Mouse (Mus musculus) liver (tissue): ENCODE measurements around the gene Gsdma2.
"Not testable (repeated sequence)": the region's sequence is repeated elsewhere in the genome, so short reads cannot be mapped to it uniquely, and the experiment has no call there.

Experiments
- DNase-seq: peaks from one replicate; pipeline ENCODE4 v3.0.0-alpha.2; 2020; ENCODE audit warnings: mixed read lengths

Gsdma2 gene

DNA sequence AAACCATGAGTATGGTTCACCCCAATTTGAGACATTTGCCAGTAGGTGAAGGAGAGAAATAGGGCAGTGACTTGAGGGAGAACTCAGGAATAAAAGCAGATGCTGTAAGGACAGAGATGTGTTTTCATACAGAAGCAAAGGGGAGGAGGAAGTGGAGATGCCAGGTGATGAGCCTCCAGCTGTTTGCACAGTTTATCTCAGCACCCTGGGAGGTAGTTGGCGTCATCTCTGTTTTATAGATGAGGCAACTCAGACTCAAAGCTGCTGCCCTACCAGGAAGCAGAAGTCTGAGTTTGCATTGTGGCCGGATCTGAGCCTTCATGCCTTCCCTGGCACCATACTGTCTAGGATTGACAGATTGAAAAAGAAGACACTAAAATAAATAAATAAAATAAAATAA is 22.4 kb downstream of the Gsdma2 start:
- no peak for DNase-seq

DNA sequence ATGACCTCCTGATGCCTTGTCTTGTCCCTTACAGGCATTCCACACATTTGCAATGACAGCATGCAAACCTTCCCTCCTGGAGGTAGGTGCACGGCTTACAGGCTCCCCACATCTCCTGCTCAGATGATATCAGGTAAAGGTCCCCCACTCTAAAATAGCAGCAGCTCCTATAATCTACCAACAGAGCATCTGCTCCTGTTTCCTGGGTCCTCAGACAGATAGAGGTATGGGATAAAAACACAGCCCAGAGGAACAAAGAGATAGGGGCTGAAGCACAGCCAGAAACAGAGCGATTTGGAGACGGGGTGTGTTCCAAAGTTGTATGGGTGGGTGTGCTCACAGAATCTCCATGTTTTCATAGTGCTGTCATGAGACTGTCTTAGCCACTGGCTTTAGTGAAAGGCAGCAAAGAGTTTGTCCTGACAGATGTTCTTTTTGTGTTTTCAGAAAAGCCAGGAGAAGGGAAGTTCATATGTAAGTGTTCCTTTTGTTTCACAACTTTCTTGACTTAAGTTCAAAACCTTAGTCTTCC is 24.8 kb downstream of the Gsdma2 start:
- DNase-seq: no peak

DNA sequence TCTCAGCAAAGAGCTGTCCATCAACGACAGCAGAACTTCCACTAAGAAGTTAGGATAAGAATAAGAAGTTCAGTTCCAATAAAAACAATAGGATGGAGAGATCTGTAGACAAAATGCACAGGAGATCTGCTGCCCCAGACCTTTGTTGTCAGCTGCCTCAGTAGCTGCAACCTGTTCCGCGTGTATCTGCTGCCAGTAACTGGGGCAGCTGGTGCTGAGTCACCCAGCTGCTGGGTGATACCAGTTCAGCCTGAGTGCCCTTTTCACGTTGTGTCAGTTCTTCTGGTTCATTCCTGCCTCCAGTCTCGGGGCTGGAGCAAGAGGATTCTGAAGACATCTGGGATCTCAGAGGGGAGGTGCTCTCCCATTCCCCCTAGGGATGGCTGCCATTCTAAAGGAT is 25.3 kb downstream of the Gsdma2 start:
- peak; percentile 52 for DNase-seq

DNA sequence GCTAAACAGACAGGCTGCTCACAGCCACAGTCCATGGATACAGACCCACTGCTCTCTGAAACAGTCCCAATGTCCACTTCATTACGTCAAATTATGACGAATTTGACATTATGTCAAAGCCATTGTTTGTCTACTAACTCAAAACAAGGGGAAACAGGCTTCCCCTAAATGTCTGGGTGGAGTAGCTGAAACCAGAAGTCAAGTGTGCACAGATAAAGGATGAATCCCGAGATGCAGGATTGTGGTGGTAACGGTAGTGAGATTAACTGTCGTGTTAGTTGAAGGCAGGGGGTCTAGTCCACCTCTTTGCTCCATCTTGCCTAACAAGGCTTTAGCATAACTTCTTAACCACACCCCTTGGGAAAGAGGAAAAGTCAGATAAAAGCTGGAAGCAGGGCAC is 25.9 kb downstream of the Gsdma2 start:
- no peak for DNase-seq

DNA sequence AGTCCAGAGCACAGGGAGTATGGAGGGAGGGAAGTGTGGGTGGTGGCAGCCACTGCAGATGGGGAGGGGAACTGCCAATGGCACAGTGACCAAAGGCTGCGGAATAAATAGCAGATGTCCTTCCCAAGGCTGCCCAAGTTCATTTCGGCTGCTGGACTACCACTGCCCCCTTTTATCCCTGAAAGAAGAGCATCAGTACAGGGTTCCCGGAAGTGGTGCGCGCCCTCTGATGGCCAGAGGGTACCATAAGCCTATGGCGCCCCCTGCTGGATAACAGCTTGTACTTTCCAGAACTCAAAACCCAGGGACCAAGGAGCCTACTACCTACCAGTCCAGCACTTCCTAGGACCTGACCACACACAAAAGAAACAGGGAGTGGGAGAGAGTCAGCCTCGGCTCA is 26.6 kb downstream of the Gsdma2 start:
- DNase-seq: peak; percentile 70

DNA sequence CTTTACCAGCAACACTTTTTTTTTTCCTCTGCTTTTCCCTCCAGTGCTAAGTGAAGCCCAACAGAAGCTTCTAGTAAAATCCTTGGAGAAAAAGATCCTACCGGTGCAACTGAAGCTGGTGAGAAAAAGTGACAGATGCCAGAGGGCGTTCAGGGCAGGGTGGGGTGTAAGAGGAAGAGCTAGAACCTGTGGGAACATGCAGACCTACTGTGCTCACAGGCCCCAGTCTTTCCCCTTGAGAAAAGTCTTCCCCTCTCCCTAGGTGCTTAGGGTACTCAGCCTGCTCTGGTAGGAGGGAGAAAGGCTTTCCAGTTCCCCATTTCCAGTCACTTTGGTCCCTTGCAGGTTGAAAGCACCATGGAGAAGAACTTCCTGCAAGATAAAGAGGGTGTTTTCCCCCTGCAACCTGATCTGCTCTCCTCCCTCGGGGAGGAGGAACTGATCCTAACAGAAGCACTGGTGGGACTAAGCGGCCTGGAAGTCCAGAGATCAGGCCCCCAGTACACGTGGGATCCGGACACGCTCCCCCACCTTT is 29.3 kb downstream of the Gsdma2 start:
- DNase-seq: no peak

DNA sequence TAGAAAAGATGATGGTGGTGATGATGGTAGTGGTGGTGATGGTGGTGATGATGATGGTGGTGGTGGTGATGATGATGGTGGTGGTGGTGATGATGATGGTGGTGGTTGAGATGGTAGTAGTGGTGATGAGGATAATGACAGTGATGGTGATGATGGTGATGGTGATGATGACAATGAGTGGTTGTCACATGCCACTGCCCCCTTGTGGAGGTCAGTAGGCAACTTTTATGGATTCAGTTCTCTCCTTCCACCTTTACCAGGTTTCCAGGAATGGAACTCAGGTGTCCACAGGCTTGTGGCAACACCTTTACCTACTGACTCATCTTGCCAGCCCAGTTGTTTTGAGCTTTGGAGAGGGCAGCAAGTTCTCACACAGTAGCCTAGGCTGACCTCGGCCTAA is 33.5 kb downstream of the Gsdma2 start:
- DNase-seq: no peak

DNA sequence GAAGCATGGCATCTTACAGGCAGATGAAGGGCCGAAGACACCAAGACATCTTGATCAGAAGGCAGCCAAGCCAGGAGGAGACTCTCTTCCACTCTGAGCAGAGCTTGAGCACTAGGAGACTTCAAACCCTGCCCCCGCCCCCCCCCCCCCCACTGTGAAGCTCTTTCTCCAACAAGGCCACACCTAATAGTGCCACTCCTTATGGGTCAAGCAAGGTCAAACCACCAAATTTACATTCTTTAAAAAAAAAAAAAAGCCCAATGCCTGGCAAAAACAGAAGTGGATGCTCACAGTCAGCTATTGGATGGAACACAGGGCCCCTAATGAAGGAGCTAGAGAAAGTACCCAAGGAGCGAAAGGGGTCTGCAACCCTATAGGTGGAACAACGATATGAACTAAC is 34.0 kb downstream of the Gsdma2 start:
- DNase-seq: not testable (repeated sequence)

DNA sequence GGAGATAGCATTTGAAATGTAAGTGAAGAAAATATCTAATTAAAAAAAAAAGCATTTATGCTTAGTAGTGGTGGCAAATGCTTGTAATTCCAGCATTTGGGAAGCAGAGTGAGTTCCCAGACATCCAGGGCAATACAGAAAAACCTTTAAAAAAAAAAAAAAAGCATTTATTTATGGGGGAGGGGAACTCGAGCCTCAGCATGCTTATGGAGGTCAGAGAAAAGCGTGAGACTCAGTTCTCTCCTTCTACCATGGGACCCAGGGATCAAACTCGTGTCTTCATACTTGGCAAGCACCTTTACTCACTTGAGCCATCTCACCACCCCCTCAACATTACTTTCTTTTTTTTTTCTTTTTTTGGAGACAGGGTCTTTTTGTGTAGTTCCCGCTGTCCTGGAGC is 34.6 kb downstream of the Gsdma2 start:
- DNase-seq: no peak

DNA sequence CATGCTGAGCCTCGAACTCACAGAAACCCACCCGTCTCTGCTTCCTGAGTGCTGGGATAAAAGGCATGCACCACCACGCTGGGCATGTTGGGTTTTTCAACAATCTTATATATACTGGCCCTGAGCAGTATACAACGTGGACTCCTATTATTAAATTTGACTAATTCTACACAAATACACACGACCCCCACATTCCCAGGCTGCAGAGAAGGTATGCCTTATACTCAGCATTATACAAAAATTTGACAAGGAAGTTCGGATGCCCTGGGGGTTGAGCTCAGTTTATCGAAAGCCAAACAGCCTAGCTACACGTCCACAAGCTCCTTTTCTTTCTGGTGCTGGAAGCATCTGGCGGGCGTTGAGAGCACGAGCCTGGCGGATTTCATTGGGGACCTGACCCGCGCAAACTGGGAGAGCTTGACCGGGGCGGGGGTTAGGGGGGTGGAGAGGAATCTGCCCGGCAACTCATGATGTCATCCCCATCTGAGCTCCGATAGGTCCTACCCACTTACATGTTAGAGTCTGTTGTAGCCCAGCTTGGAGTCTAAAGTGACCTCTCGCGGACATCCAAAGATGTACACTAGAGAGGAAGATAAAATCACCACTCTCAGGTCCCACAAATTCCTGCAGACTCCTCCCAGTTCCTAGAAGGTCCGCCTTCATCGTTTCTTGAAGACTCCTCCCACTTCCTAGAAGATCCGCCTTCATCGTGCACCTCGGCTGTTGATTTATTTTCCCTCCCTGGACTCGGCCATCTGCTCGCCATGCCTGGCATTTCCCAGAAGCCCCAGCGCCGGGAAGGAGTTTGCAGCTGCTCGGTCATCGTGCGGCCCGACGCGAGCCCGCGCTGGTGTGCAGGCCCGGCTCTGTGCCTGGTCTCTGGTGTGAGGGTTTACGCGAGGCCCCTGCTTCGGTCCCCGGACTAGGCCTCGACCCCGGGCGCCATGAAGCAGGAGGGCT is 35.5 kb downstream of the Gsdma2 start, which contains the start of gene Psmd3:
Gene Psmd3, plus strand, starts transcription at position 769 of the 960 bp plus-strand sequence.
- peak; percentile 96 for DNase-seq

DNA sequence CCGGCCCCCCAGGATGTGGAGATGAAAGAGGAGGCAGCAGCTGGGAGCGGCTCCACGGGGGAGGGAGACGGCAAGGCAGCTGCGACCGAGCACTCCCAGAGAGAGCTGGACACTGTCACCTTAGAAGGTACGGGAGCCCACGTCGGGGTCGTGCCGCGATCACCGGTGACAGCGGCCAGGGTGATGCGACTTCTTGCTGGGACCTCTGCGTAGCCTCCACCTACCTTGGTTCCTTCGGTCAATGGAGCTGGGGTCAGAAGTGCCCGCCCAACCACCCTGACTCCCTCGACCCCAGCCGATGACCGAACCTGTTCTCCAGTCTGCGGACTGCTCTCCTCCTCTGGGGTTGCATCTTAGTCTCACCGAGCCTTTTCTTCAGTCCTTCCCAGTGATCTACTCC is 36.3 kb downstream of the Gsdma2 start:
- DNase-seq: no peak

DNA sequence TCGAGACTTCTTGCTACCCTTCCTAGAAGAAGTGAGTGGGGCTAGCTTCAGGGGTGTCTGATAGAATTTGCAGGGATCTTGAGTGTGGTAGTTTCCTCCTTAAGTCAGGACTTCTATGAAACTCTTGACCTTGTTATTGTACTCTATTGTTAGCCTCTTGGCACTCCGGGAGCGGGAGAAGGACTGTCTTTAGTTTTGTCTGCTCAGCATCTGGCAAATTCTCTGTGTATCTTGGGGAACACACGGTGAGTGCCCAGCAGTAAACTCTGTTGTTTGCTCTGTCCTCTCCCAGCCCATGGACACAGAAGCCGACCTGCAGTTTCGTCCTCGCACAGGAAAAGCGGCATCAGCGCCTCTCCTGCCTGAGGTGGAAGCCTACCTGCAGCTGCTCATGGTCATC is 39.1 kb downstream of the Gsdma2 start:
- no peak for DNase-seq

DNA sequence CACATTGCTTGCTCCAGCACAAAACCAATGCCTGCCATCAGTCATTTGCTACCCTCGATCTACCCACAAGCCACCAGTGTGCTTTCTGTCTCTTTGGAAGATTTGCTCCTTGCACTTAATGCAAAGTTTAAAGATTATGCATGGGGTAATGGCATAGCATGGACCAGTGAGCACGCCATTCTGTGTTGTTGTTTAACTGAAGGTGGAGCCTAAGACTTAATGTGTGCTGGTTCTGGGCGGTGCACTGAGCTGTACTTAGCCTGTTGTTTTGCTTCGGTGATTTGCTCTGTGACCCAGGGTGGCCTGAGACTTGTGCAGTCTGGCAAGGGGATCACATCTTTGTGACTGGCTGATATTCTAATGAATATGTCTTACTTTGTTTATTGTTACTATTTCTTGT is 40.4 kb downstream of the Gsdma2 start:
- DNase-seq: no peak

DNA sequence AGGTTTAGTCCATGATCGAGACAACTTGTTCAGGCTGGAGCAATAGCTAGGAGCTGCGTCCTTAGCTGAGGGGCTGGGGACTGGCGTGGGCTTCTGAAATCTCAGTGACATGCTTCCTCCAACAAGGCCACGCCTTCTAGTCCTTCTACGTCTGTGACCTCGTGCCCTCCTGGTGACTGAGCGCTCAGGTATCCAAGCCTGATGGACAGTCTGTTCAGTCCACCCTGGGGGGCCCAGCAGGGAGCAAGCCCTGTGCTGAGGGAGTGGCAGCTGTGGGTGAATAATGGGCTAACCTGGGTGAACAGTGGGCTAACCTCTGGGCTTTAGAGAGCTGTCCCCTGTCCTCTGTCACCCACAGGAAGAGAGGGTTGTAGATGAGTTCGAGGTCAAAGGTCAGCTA is 41.5 kb downstream of the Gsdma2 start:
- no peak for DNase-seq

DNA sequence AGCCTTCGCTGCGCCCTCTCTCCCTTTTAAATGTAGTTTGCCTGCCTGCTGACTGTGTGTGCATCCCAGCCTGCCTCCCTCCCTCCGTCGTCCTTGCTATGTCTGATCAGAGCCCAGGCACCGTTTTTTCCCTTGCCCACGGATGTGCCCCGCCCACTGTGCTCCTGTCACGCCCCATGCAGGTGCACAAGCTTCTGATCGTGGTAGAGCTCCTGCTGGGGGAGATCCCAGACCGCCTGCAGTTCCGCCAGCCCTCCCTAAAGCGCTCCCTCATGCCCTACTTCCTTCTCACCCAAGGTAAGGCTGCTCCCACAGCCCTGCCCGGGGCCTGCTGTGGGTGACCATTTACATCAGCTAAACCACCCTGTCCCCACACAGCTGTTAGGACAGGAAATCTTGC is 46.6 kb downstream of the Gsdma2 start:
- no peak for DNase-seq

DNA sequence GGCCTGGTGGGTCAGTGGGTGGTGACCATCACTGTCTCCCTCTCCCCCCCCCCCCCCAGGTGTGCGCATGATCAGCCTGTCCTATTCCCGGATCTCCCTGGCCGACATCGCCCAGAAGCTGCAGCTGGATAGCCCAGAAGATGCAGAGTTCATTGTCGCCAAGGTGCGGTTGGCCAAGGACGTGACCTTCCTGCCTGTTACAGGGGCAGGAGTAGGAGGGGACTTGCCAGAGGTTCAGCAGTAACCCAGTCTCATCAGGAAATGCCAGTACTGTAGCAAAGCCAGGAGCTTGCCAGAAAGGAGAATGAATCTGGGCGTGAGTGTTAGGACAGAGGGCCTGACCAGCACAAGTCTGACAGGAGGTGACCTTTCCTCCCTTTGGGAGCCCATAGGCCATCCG is 47.2 kb downstream of the Gsdma2 start:
- no peak for DNase-seq

DNA sequence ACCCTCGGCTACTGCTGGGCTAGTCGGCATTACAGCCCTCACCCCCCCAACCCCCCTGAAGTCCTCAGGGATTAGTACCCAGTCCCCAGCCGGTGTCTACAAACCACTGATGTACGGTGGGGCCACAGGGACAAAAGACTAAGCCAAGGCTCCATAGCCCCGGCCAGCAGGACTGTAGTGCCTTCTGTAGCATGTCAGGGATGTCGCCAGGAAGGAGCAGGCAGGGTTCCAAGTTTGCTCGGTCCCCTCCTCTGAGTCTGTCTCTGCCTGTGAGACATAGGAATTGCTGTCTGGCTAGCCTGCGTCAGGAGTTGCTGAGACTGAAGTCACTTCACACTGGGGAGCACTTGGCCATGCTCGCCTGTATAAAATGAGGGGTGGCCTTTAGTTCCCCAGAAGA is 47.7 kb downstream of the Gsdma2 start:
- DNase-seq: no peak

DNA sequence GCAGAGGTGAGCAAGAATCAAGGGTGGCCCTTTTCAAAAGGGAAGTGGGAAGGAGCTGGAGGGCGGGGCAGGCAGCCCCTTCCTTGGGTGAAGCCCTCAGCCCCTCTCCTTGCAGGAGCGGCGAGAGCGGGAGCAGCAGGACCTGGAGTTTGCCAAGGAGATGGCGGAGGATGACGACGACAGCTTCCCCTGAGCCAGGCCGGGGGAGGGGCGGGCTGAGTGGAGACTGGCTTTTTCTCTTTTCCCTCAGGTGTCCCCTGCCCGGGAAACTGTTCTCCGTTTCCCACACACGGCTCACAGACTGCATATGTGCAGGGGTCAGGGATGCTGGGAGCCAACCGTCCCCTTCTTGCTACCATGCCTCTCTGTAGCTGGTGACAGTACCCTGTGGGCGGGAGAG is 48.8 kb downstream of the Gsdma2 start:
- no peak for DNase-seq

DNA sequence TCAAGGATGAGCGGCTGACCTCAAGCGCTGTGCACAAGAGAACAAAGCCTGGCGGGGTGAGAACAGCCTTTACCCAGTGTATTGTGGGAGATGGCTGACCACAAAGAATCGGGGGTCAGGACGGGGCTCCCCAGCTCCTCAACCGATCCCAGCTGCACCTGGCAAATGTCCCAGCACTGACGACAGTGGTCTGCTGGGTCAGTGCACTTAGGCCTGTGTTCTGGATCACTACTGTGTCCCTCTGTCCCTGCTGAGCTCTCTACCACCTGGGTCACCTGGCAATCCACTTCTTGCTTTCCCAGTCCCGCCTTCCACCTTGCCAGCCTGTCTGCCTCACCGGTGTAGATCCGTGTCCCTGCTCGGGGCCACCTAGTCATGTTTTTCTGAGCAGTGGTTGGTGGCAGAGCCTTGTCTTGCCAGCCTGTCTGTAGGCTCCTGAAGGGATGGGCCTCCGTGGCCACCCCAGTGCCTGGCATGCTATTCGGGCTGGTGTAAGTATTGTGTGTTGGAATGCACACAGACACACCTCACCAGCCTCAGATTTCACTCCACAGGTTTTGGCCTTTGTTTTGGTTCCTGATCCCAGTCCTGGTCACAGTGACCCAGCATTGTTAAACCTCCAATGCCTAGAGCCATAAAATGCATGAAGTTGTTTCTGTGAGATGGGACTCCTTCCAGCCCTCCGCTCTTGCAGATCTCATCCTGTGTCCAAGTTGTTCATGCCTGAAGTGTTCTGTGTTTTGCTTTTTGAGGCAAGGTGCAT is 50.1 kb downstream of the Gsdma2 start:
- no peak for DNase-seq

DNA sequence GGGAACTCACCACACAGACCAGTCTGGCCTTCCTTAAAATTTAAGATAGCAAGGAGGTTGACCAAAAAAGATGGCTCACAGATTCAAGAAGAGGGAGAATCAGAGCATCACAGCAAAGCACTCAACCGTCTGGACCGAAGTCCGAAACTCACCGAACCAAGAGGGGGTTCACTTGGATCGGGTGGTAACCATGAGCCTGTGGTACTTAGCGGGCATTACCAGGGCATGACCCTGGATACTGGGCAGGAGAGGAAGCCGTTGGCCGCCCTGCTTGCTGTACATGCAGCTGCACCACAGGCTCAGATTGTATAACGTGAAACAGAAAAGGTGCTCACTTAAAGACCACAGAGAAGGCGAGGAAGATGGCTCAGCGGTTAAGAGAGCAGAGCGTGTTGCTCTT is 50.7 kb downstream of the Gsdma2 start:
- DNase-seq: no peak

DNA sequence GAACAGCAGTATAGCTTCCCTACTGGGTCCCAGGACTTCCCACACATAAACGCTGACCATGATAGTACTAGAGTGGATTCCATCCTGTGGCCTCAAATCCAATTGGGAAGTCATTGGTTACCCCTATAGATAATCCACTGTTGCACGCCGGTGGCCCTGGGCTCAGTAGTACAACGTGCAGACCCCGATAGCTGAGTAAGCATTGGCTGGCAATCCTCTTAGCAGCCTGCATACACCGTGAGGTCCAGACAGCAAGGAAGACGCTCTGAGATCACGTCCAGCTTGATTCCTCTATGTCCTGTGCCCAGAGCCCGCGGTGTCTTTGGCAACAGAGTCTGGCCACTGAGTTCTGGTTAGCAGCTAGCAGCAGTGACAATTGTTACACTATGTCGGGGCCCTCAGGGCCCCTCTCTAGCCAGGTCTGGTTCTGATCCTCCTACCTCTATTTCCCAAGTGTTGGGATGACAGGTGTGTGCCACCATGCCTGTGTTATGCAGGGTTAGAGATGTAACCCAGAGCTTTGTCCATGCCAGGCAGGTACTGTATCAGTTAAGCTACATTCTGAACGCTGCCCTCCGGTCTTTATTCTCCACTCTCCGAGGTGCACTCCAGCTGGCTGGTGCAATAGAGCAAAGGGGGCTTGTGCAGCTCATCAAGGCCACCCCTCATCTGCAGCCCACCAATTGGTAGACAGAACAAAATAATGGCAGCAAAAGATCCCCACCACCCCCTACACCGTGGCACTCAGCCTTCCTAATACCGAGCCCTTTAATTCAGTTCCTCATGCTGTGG is 52.5 kb downstream of the Gsdma2 start:
- DNase-seq: no peak

DNA sequence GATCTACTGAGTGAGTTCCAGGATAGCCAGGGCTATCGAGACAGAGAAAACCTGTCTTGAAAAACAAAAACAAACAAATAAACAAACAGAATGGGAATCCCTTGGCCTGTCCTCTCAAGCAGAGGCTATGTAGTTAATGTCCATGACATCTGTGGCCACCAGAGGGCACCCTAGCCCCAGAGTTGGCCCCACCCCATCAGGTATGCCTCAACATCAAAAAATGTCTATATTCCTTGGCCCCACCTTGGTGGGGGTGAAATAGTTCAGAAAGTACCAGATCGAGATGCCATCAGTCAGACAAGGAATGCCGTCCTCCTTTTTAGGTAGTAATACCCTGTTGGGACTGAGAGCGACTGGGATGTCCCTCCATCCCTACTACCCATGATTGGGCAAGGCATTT is 53.4 kb downstream of the Gsdma2 start:
- peak; percentile 79 for DNase-seq

DNA sequence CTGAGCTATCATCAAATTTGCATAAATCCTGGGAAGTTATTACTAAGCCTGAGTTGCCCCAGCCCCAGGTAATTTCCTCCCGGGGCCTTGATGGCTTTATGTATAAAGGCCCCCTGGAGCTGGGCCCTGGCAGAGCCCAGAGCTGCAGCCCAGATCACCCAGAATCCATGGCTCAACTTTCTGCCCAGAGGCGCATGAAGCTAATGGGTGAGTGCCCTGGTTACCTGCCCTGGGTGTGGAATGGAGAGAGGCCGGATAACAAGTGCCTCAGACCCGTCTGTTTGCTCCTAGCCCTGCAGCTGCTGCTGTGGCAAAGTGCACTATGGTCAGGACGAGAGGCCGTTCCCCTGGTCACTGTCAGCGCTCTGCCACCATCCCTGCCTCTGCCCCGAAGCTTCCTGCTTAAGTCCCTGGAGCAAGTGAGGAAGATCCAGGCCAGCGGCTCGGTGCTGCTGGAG is 54.7 kb downstream of the Gsdma2 start, which contains the start of gene Csf3:
Gene Csf3, plus strand, starts transcription at position 51 of the 458 bp plus-strand sequence.
- DNase-seq: no peak
